Comparison of ENCODE assay signal across 15 mouse cellular contexts in genomic region chr1:150775742-150776141, GRCm38 (mm10).
DNase-seq lines count a peak whose midpoint lies in the region; ATAC-seq lines count a peak whose summit lies in the region.
"Had no signal": no experiment of that assay in that cellular context is flagged by ENCODE, and none has a peak within 500 bp of the region (broad histone marks: within the 10 kb centered on the region; RNA-seq: fewer than 3 reads in every experiment).

No protein-coding gene starts in this region.

- peaks cover 5% of the 10 kb centered on the region for H3K4me1 ChIP-seq in heart, embryonic 16.5 days (ENCODE audit: control insufficient read depth, insufficient read depth, low read length)
- H3K4me1 ChIP-seq: hindbrain, embryonic 13.5 days; liver, embryonic 13.5 days; neural tube, embryonic 12.5 days had no signal

- no peaks in the 10 kb centered on the region for H3K9me3 ChIP-seq in heart, embryonic 16.5 days (replicated peaks; ENCODE audit: control insufficient read depth, low read length)
- H3K9me3 ChIP-seq: hindbrain, embryonic 13.5 days; liver, embryonic 13.5 days; neural tube, embryonic 12.5 days had no signal

- ATAC-seq in heart, embryonic 16.5 days (replicated peaks; ENCODE audit: extremely low read depth, insufficient read depth, low FRiP score): no peak
- ATAC-seq in megakaryocyte-erythroid progenitor cell, adult 5-6 weeks (replicated peaks; ENCODE audit: low FRiP score, low TSS enrichment, poor library complexity, severe bottlenecking): no peak
- ATAC-seq: intestine, embryonic 16.5 days had no signal

- H3K36me3 ChIP-seq in heart, embryonic 16.5 days (ENCODE audit: control insufficient read depth, insufficient read depth): peaks cover 5% of the 10 kb centered on the region; the same call in 1 of the 2 replicates
- H3K36me3 ChIP-seq: hindbrain, embryonic 13.5 days; liver, embryonic 13.5 days; neural tube, embryonic 12.5 days had no signal

- H3K27me3 ChIP-seq in heart, embryonic 16.5 days (ENCODE audit: control insufficient read depth, insufficient read depth, low read length): no peaks in the 10 kb centered on the region
- H3K27me3 ChIP-seq: hindbrain, embryonic 13.5 days; liver, embryonic 13.5 days; neural tube, embryonic 12.5 days had no signal

- intact Hi-C loops in heart, postnatal 25 days (cut with DNase I): no loop called here
- intact Hi-C loops in left cerebral cortex, postnatal 4 days (cut with DNase I): no loop called here

- H3K9ac ChIP-seq in heart, embryonic 16.5 days (ENCODE audit: low read length): no peak overlapping the region
- H3K9ac ChIP-seq: hindbrain, embryonic 13.5 days; liver, embryonic 13.5 days; neural tube, embryonic 12.5 days had no signal

- H3K4me2 ChIP-seq in heart, embryonic 16.5 days (ENCODE audit: low read depth, low read length): no peak overlapping the region
- H3K4me2 ChIP-seq: hindbrain, embryonic 13.5 days; liver, embryonic 13.5 days; neural tube, embryonic 12.5 days had no signal

- 31% methylated on average over 2 of the region's 2 CpGs for WGBS in heart, embryonic 16.5 days

- DNase-seq in cerebellum, postnatal 14 days: peak; percentile 69 to 70
- no peak for DNase-seq in cerebellum, adult 9-10 months
- DNase-seq in heart, postnatal 25 days (ENCODE audit: low spot score): no peak
- DNase-seq in left cerebral cortex, postnatal 4 days: peak; percentile 27
- no peak for DNase-seq in left cerebral cortex, adult 8-10 months (ENCODE audit: low spot score in 2 of 2)
- peak; percentile 49 for DNase-seq in Muller cell, postnatal 12 days (ENCODE audit: inconsistent ontology term)
- DNase-seq: adrenal gland, postnatal 10 days; heart, adult 11 months; liver, embryonic 13.5 days had no signal

- no peak overlapping the region for H3K4me3 ChIP-seq in heart, embryonic 16.5 days (ENCODE audit: low read length)
- H3K4me3 ChIP-seq: hindbrain, embryonic 13.5 days; liver, embryonic 13.5 days; neural tube, embryonic 12.5 days had no signal

- H3K27ac ChIP-seq in heart, embryonic 16.5 days (ENCODE audit: low read length): peak overlapping the region; percentile 6; the same call in 1 of the 2 replicates
- H3K27ac ChIP-seq: hindbrain, embryonic 13.5 days; liver, embryonic 13.5 days; macrophage; neural tube, embryonic 12.5 days had no signal

Comparison
In these comparisons a context has a peak if more than half of its experiments do, and no peak if none do; other contexts are left out.
1. DNase-seq: peak in cerebellum, postnatal 14 days (2 of 2), left cerebral cortex, postnatal 4 days (single experiment) and Muller cell, postnatal 12 days (single experiment); none in cerebellum, adult 9-10 months (single experiment), heart, postnatal 25 days (single experiment) and left cerebral cortex, adult 8-10 months (0 of 2).